Mouse (Mus musculus) CD4-positive, CD25-positive, alpha-beta regulatory T cell, adult 4 months (primary cell): Measurements from ENCODE around the gene Stn1. TPM values are rescaled to one million over a fixed set of nuclear protein-coding genes. Genes with fewer than 3 reads are reported as not detected.

Source experiments
- ATAC-seq: one replicate; pipeline ENCODE4 v1.8.0; 2017
- polyA plus RNA-seq, 2 experiments: library from polyadenylated mRNA; unstranded; fragments of 100-300 nt; shearing (Covaris generic); gene quantifications; one replicate each; pipeline ENCODE4 v1.2.1; 2017

Gene Stn1
- polyA plus RNA-seq, 2 experiments from 2014 or later = 37.8 to 49.1 TPM

GRCm38 (mm10) chr19:47542441-47542840 lies 5.1 kb upstream of the Stn1 start:
- ATAC-seq = no peak

GRCm38 (mm10) chr19:47538801-47539200 lies 1.5 kb upstream of the Stn1 start:
- no peak for ATAC-seq

GRCm38 (mm10) chr19:47537879-47538278 lies 572 bp upstream of the Stn1 start:
- ATAC-seq = no peak

- ATAC-seq = peak; percentile 90
These were observed 597 bp downstream of the Stn1 start for GRCm38 (mm10) chr19:47536521-47537299.

GRCm38 (mm10) chr19:47534131-47534530 lies 3.2 kb downstream of the Stn1 start:
- no peak for ATAC-seq

GRCm38 (mm10) chr19:47532449-47532848 lies 4.9 kb downstream of the Stn1 start:
- ATAC-seq = no peak

- no peak for ATAC-seq
These were observed 6.0 kb downstream of the Stn1 start for GRCm38 (mm10) chr19:47531309-47531708.

- peak; percentile 39 for ATAC-seq
These were observed 10.9 kb downstream of the Stn1 start for GRCm38 (mm10) chr19:47526239-47526986.

GRCm38 (mm10) chr19:47524905-47525304 lies 12.4 kb downstream of the Stn1 start:
- ATAC-seq = no peak

GRCm38 (mm10) chr19:47521403-47521802 lies 15.9 kb downstream of the Stn1 start:
- no peak for ATAC-seq

GRCm38 (mm10) chr19:47519163-47519893 lies 18.0 kb downstream of the Stn1 start:
- no peak for ATAC-seq

GRCm38 (mm10) chr19:47518475-47519162 lies 18.7 kb downstream of the Stn1 start:
- no peak for ATAC-seq

- no peak for ATAC-seq
These were observed 19.7 kb downstream of the Stn1 start for GRCm38 (mm10) chr19:47517570-47517969.

GRCm38 (mm10) chr19:47516879-47517278 lies 20.4 kb downstream of the Stn1 start:
- no peak for ATAC-seq

GRCm38 (mm10) chr19:47515091-47515490 lies 22.2 kb downstream of the Stn1 start:
- no peak for ATAC-seq

GRCm38 (mm10) chr19:47513618-47513897 lies 23.7 kb downstream of the Stn1 start:
- no peak for ATAC-seq

- ATAC-seq = peak; percentile 43
These were observed 24.3 kb downstream of the Stn1 start for GRCm38 (mm10) chr19:47512794-47513617.

- ATAC-seq = no peak
These were observed 25.3 kb downstream of the Stn1 start for GRCm38 (mm10) chr19:47511958-47512357.

- ATAC-seq = peak; percentile 46
These were observed 26.0 kb downstream of the Stn1 start for GRCm38 (mm10) chr19:47511294-47511675.

- peak; percentile 61 for ATAC-seq
These were observed 26.6 kb downstream of the Stn1 start for GRCm38 (mm10) chr19:47510473-47511293.

GRCm38 (mm10) chr19:47510135-47510472 lies 27.2 kb downstream of the Stn1 start:
- ATAC-seq = no peak
